Mouse (Mus musculus) brain, embryonic 14.5 days (tissue): ENCODE measurements around the gene Angpt4.

Experiments used
- CTCF ChIP-seq: fragments of 200-500 bp; IDR thresholded peaks from 2 replicates; pipeline ENCODE4 v1.5.1; 2012; ENCODE audit warnings: inconsistent platforms, mild to moderate bottlenecking, moderate library complexity, borderline replicate concordance; ENCODE audit not compliant: insufficient read depth, insufficient read length; ENCODE audit errors: extremely low read depth
- POLR2A ChIP-seq: fragments of 200-500 bp; IDR thresholded peaks from 2 replicates; pipeline ENCODE4 v1.6.1; 2012; ENCODE audit warnings: mild to moderate bottlenecking, inconsistent platforms, borderline replicate concordance; ENCODE audit not compliant: poor library complexity, insufficient read depth, insufficient read length, severe bottlenecking; ENCODE audit errors: extremely low read depth

DNA sequence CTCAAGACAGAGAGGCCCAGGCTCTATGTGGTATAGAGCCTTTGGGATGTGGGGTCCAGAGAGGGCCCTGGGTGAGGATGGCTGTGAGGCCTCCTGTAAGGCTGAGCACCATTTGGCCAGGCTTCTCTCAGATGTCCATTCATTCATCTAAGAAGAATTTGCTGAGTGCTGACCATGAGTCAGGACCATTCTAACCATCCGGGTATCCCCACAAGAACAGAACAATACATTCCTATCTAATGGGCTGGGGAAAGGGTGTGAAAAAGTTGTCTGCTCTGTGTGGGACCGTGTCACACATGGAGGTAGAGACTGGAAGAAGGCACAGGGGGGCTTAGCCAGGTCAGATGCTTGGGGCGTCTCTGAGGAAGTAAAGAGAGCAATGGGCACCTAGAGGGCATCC is 741 bp downstream of the Angpt4 start:
- TF ChIP-seq CTCF (no peak), POLR2A (no peak)
